Mouse (Mus musculus) hindlimb bud, embryonic 11.5 days (tissue): ENCODE measurements around the gene Pgf.

Experiments
- DNase-seq: peaks from one replicate; pipeline ENCODE4 v3.0.0-alpha.2; 2012; ENCODE audit warnings: low read depth, low spot score; ENCODE audit errors: extremely low spot score

Pgf gene

GRCm38 (mm10) chr12:85177740-85178239 is at the start of gene Pgf:
Pgf (minus strand) TSS chr12:85177790.
- DNase-seq: no peak

- DNase-seq: no peak
Measured at GRCm38 (mm10) chr12:85227227-85227626, 49.6 kb upstream of the Pgf start.

GRCm38 (mm10) chr12:85219905-85220290 is 42.3 kb upstream of the Pgf start:
- DNase-seq: no peak

GRCm38 (mm10) chr12:85219236-85219904 is 41.8 kb upstream of the Pgf start, which contains the start of gene Eif2b2:
Eif2b2 (plus strand) TSS chr12:85219481.
- peak; percentile 90 for DNase-seq

- DNase-seq: no peak
Measured at GRCm38 (mm10) chr12:85217733-85218310, 40.2 kb upstream of the Pgf start.

GRCm38 (mm10) chr12:85215031-85215430 is 37.4 kb upstream of the Pgf start:
- no peak for DNase-seq

- no peak for DNase-seq
Measured at GRCm38 (mm10) chr12:85208687-85209199, 31.2 kb upstream of the Pgf start.

GRCm38 (mm10) chr12:85205425-85205824 is 27.8 kb upstream of the Pgf start:
- no peak for DNase-seq

- DNase-seq: no peak
Measured at GRCm38 (mm10) chr12:85204105-85204504, 26.5 kb upstream of the Pgf start.

GRCm38 (mm10) chr12:85203699-85204098 is 26.1 kb upstream of the Pgf start:
- no peak for DNase-seq

GRCm38 (mm10) chr12:85202191-85202590 is 24.6 kb upstream of the Pgf start:
- DNase-seq: no peak

GRCm38 (mm10) chr12:85201830-85202147 is 24.2 kb upstream of the Pgf start:
- no peak for DNase-seq

- DNase-seq: no peak
Measured at GRCm38 (mm10) chr12:85200929-85201829, 23.6 kb upstream of the Pgf start.

GRCm38 (mm10) chr12:85199954-85200353 is 22.4 kb upstream of the Pgf start:
- DNase-seq: no peak

- peak; percentile 47 for DNase-seq
Measured at GRCm38 (mm10) chr12:85197936-85198335, 20.3 kb upstream of the Pgf start.

GRCm38 (mm10) chr12:85197371-85197770 is 19.8 kb upstream of the Pgf start:
- DNase-seq: no peak

GRCm38 (mm10) chr12:85196191-85196590 is 18.6 kb upstream of the Pgf start:
- DNase-seq: no peak

GRCm38 (mm10) chr12:85195086-85195485 is 17.5 kb upstream of the Pgf start:
- no peak for DNase-seq

GRCm38 (mm10) chr12:85194623-85195018 is 17.0 kb upstream of the Pgf start:
- DNase-seq: no peak

- DNase-seq: no peak
Measured at GRCm38 (mm10) chr12:85193923-85194622, 16.5 kb upstream of the Pgf start.

- DNase-seq: no peak
Measured at GRCm38 (mm10) chr12:85193146-85193545, 15.6 kb upstream of the Pgf start.
